Mouse (Mus musculus) lung, postnatal 4 days (tissue): ENCODE data around the gene Gapvd1.
A peak's percentile ranks its signal among the peaks of the same experiment; 100 is the strongest.

Experiments
- DNase-seq, 2 experiments: peaks; one replicate each; pipeline ENCODE4 v3.0.0; 2021

Gene Gapvd1

DNA sequence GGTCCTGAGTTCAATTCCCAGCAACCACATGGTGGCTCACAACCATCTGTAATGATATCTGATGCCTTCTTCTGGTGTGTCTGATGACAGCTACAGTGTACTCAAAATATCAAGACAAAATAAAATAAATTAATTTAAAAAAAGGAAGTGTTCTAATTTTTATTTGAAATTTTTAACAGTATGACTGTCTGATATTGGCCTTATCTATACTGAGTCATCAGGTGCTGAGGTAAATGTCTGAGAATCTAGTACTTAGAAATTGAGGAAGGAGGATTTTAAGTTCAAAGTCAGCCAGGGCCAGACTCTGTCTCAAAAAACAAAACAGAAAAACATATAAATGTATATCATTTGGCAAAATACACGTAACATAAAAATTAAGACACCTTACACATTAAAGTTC lies 46.4 kb downstream of the Gapvd1 start:
- no peak for DNase-seq

DNA sequence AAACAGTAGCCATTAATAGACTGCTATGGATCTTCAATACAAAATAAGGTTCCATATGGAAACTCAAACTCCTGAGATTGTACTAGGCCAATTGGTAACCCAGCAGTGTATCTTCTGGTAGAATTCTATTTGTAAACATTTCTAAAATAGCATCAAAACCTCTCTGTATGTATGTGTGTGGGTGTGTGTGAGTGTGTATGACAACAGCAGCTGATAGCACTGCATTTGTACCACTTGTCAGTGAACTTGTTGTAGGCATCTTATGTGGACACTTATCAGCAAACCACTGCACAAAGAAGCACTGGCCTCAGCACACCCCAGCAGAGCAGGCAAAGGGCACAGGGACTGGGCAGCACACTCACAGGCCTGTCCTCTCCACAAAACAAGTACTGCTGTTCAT lies 58.4 kb downstream of the Gapvd1 start:
- DNase-seq, result no peak

DNA sequence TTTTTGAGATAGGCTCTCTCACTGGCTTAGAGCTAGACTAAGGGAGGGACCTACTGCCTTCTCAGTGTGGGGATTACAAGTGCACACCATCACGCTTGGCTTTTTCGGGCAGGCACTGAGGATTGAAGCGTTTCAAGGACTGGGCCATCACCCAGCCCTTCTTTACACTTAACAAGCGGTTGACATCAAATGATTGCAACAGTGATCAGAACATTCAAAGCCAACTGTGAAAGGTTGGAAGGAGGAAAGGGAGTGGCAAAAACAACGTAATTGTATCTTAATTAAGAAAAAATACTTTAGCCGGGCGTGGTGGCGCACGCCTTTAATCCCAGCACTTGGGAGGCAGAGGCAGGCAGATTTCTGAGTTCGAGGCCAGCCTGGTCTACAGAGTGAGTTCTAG lies 62.2 kb downstream of the Gapvd1 start:
- no peak for DNase-seq

DNA sequence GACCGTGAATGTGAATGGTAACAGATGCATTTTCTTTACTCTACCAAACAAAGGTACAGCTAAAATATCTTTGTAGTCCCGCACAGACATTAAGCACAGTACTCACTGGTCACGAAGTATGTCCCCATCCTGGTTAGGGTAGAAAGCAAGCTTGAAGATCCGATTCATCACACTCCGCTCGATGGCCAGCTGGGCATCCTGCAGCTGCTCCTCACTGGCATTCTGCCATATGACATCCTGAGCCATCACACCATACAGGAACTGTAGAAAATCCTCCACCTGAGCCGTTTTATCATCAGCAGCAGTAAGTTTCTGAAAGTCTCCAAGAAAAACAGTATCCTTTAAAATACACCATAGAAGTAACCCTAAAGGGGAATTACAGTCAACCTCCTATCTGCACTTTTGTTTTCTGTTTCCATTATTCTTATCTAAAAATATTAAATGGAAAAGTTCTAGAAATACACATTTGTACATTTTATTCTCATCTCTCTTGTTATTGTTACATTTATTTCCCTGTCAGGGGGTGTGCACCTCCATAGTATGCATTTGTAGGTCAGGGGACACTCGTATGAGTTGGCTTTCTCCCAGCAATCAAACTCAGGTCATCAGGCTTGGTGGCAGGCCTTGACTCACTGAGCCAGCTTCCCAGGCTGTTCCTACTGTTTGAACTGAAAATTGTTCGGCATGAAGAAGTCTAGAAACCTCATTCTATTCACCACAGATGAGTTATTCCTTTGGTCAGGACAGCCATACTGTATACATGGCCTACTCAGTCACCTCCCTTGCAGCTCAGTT lies 70.8 kb downstream of the Gapvd1 start:
- no peak for DNase-seq

DNA sequence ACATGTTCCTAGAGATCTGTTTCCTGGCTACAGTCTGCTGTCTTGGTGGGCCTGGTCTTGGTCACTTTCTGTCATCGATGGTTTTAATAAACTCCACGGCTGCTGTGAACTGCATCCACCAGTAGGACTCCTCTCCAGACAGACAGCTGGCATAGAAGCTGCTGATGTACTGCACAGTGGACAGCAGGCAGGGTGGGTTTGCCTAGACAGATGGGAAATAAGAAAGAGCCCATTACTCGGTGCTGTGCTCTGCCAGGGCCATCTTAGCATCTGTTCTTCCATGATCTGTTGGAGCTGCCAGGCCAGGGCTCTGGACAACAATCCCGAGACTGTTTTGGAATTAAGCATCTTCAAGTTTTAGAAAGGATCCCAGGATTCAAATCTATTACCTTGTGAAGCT lies 77.1 kb downstream of the Gapvd1 start:
- DNase-seq, result no peak

DNA sequence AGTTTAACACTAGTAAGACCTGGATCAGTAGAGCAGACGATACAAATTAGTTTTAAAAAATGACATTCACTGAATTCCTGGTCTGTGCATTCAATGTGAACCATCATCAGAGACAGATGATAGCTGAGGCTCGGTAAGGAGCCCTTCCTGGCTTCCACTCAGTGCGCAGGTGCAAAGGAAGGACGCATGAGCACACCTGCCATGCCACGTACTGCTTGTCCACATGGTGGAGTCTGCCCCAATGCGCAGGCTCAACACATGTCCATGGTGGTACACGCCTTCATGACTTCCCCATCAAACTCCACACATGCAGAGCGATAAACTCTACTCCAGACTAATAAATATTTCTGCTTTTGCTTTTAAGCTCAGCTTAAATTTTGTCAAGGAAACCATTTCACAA lies 78.0 kb downstream of the Gapvd1 start:
- no peak for DNase-seq

DNA sequence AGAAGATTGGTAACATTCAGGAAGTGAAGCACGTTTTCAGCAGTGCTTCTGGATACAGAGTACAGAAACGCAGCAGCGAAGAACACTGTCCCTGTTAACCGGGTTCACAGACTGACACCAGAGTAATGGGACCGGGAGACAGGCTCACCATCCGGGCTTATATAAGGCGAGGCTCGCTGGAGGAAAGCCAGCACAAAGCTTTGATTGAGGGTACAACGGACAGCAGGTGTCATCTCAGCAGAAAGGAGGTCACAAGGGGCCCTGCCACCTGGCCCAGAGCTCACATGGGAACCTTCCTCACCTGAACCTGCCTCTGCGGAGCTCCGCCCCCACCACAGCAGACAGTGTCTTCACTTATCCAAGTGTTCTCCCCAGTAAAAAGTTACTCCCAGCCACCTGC lies 81.2 kb downstream of the Gapvd1 start:
- DNase-seq, result no peak

DNA sequence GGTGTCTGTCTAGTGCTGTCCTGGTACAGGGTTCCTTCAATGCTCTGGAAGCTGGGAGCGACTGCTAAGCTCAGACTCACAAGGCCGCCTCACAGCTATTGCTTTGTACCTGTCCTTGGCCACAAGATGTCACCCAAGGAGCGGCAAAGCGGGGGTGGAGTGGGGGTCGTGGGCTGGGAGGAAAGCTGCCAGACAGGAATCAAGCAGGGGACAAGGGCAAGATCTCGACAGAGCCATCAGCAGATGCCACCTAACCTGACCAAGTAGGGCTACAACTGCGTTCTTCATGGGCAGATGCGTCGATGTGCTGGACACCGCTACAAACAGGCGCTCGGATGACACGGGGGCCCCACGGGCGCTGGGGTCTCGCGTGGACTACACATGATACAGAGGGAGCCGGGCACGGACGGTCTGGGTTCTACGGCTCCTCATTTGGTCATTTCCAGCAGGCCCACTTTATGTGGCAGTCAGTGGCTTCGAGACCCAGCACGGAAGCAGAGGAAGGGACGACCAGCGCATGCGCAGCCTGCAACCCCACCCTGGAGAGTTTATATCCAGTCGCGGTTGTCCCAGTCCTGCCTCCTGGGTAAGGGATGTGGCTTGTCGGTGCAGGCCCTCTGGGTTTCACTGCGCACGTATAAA lies 83.5 kb downstream of the Gapvd1 start:
- peak; percentile 54 to 67 for DNase-seq

DNA sequence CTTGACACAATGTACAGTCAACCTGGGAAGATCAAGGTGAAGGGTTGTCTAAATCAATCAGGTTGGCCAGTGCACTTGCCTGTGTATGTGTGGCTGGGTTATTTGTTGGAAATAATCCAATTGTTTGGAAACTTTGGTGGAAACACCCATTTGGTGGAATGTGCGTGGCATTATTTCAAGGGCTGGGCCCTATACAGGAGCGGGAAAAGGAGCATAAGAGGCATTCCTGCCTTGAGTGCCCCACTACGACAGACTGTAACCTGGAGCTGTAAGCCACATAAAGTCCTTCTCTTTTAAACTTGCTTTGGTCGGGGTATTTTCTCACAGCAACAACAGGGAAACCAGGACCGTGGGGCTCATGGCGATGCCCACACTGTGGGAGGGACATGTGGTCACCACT lies 84.6 kb downstream of the Gapvd1 start:
- DNase-seq, result no peak

DNA sequence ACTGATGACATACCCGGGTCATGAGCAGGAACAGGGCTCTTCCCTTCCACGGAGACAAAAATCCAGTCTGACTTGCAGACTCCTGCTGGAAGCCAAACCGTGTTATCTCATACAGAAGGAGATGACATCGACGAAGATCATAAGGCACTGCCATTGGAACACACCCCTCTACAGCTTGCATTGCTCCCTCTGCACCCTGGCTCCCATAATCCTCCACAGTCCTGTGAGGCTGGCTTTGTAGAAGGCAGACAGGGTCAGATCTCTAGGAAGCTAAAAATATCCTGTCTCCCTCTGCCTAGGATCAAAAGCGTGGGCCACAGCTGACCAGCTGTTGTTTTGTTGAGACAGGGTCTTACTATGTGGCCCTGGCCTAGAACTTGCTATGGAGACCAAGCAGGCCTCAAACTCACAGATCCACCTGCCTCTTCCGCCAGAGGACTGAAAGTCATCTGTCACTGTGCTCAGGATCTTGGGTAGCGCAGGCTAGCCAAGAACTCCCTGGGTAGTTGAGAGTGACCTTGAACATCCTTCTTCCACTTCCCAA lies 85.8 kb downstream of the Gapvd1 start:
- peak; percentile 36 to 68 for DNase-seq

DNA sequence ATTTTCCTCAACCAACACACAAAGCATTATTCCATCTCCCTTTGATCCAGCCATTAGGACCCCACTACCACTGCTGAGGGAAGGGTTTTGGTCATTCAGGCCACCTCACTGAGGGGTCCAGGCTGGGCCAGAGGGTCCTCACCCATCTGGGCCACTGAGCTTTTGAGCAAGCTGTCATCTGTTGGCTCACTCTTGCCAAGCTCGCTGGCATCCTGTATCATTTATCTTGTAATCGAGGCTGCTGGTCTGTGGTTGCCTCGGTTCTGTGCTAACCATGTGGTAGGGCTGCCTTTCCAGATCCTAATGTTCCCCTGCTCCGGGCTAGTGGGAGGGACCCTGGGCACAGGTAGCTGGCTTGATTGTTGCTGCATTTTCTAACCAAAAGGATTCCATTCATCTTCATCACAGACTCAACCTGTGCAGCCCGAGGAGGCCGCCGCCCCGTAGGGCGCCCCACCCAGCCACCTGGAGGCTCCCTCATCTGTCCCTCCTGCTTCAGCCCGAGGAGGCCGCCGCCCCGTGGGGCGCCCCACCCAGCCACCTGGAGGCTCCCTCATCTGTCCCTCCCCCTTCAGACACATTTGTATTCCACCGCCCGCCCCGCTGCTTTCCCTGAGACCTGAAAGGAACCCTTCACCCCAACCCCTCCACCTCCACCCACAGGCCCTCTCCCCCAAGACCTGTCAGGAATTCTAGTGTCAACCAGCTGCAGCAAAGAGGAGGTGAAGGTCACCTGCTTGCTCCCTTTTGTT lies 86.4 kb downstream of the Gapvd1 start:
- DNase-seq, result no peak

DNA sequence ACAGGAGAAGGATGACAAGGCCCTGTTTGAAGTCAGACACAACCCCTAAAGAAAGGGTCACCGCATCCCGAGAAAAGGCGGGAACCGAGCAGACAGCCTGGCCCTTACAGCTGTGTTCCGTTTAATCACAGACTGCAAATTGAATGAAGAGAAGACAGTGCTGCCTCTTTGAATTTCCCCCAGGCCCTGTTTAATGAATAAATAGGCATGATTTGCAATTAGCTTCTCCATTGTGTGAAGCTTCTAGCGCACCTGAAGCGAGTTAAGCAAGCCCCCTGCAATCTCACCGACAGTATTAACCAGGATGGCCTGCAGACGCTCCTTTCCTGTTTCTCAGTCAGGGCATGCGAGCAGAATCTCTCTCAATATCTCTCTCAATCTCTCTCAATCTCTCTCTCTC lies 87.2 kb downstream of the Gapvd1 start:
- DNase-seq, result no peak

DNA sequence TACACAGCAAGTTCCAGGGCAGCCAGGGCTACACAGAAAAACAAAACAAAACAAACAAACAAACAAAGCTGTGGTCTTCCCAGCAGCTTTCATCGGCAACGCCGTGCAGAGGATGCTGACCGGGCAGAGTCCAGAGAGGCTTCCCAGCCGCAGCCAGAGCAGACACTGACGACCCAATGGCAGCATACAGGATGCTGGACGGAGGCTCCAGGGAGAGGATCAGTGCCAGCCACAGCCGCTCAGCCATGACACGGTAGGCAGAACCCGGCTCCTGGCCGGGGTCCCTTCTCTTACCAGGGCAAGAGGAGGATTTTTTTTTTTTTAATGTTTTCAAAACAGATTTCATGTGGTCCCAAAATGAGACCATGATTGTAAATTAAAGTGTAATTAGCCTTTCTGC lies 107.6 kb downstream of the Gapvd1 start:
- DNase-seq, result no peak

DNA sequence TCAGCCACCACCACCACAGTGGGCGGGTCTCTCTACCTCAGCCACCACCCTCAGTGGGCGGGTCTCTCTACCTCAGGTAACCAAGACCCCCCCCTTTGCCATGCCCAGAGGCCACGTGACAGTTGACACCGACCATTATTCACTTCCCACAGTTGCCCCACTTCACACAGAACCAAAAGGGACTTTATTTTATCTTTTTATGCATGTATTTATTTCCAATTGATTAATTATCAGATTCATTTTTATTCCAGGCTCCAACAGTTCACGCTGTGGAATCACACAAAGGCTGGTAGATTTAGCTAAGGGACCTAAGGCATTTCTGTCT lies 108.5 kb downstream of the Gapvd1 start:
- no peak for DNase-seq

DNA sequence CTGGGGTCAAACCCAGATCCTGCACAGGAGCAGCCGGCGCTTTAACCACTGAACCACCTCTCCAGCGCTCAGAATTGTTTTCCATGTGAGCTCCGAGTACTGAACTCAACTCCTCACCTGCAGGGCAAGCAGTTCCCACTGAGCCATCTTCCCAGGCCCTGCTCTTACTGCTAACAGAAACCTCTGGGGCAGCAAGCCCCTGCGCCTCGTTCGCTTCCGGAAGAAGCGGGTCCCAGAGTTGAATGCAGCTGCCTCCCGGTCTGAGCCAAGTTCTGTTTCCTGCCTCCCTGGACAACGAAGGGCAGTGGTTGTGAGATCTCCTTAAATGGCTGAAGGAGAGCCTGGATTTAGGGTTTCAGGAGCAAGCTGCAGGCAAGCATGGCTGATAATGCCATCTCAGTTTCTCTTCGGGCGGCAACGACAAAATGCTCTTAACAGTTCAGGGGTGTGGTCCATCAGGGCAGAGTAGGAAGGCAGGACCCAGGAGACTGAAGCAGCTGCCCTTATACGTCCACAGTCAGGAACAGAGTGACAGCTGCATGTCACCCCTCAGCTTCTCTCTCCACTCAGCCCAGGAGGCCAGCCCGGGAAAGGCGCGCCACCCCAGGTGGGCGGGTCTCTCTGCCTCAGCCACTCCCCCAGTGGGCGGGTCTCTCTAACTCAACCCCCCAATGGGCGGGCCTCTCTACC lies 109.0 kb downstream of the Gapvd1 start:
- peak; percentile 83 to 87 for DNase-seq

DNA sequence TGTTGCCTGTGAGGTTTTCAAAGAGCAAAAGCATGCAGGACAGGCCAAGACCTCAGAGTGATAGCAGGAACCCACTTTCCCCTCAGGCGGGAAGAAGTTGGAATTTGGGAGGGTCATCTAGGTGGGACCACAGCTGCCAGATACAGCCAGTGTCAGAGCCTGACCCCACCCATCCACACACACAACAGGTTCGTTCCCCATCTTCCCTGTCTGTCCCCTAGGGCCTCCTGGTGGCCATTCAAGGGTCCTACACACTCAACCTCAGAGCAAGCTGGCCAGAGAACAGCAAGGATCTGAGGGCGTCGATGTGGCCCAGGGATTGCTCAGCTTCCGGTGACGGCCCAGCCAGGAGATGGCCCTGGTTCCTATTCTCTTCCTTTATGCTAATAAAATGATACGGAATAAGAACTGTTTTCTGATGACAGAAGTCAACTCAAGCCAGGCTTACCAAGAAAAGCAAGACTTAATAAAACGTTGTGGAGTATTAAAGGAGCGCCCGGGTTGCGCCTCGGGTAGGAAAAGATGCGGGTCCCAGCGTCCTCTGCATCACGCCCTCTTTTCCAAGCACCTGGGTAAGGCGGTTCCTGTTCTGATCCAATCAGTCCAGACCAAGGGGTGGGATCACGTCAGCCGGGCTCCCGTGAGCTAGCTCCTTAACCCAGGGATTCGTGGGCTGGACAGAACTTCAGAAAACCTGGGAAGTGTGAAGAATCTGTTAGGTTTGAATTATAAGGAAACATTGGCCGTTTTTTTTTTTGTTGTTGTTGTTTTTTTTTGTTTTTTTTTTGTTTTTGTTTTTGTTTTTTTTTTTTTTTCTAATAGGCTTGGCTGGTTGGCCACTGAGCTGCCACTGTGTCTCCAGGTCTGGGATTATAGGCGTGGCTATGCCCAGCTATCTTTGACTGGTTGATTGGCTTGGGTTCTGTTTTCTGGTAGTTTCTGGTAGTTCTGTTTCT lies 110.2 kb downstream of the Gapvd1 start:
- peak; percentile 44 to 49 for DNase-seq

DNA sequence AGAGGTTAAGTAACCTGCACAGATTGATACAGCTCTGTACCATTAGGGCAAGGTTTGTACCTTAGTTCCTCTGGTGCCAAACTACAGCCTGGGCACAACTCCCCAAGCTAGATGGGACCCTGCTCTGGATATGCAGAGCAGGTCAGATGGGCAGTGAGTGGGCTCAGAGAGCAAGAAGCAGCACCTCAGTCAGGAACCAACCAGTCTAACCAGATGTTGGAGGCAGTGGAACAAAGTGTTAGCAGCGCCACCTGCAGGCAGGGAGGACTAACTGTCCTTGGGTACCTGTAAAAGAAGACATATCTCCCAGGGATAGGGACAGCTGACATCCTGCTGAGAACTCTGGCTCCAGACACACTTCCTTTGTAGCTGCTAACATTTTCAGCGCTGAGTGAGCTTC lies 112.7 kb downstream of the Gapvd1 start:
- DNase-seq, result peak; percentile 40 to 48

DNA sequence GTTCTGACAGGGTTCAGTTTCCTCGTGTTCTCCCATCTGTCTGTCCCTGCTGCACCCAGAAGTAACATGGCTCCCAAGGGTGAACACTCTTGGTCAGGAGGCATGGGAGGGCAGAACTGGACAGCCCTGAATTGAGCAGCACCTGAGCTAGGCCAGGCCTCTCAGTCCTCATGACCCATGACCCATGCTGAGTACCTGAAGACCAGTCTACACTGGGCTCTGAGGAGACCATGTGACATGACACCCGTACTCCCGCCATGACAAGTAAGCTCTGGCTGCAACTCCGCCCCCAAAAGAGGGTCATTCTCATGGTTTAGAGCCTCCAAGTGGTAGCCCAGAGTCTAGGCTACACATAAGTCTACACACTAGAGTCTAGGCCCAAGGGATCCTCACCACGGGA lies 115.3 kb downstream of the Gapvd1 start:
- no peak for DNase-seq

DNA sequence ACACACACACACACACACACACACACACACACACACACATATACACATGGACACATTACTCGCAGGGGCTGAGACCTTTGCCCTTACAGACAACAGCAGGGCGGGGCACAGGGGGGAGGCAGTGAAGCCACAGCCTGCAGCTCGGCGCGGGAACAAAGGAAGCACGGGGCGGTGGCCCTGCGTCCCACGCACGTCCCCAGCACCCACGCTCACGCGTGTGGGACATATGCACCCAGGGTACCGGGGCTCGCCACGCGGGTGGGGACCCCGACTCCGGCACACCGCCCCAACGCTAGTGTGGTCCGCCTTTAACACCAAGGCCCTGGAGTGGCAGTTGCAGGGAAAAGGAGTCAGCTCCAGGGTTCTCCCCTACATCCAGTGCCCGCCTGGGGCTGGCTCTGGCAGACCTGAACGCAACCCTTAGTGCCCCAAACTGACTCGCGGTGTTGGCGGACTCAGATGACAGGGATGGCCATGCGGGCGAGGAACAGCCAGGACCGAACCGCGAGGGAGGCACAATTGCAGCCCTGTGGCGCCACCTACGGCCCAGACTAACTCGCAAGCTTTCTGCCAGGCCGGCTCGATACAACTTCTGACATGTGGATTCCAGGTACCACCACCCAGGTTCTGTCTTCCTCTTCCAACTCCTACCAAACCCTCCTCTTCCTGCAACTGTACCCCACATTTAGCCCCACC lies 115.9 kb downstream of the Gapvd1 start:
- peak; percentile 87 to 90 for DNase-seq

DNA sequence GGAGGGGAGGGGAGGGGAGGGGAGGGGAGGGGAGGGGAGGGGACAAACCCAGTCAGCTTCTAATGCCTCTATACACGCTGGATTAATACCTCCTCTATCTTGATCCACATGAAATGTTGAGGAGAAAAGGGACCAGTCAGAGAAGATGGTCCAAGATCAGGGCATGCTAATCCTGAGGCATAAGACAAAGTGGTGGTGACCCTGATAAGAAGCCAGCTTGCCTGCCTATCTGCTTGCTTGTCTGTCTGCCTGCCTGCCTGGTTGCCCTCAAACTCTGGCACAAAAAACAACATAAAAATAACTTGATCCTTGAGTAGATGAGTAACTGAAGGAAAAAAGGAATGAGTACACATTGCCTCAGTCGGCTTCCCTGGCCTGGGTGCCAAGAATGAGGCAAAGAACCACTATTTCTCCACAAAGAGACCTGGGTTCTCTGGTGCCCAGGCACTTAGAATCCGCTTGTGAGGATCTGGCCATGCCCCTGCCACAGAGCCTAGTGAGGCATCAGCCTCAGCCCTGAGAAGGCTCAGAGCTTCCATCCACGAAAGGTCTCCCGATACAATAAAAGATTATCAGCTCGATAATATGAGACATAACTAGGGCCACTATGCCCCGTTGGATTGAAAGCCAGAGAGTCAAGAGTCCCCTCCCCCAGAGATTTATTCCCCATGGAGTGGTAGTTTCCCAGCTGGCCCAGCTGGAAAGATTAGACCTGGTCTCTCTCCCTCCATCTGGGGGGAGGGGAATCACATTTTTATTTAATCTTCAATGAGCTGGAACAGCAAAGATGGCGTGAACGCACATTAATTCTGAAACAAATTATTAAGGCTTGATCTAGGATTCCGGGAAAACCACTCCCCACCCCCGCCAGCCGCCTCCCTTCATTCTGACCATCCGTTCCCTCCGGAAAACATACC lies 119.5 kb downstream of the Gapvd1 start:
- DNase-seq, result no peak
